Mouse (Mus musculus) heart, adult 11 months (tissue): ENCODE results near the gene Mis18a.

Source experiments
- DNase-seq: peaks from one replicate; pipeline ENCODE4 v3.0.0; 2022

Gene Mis18a

GRCm38 (mm10) chr16:90727233-90728115, at the start of gene Mis18a:
Gene Mis18a, minus strand, starts transcription at chr16:90727404.
- peak; percentile 99 for DNase-seq

DNA sequence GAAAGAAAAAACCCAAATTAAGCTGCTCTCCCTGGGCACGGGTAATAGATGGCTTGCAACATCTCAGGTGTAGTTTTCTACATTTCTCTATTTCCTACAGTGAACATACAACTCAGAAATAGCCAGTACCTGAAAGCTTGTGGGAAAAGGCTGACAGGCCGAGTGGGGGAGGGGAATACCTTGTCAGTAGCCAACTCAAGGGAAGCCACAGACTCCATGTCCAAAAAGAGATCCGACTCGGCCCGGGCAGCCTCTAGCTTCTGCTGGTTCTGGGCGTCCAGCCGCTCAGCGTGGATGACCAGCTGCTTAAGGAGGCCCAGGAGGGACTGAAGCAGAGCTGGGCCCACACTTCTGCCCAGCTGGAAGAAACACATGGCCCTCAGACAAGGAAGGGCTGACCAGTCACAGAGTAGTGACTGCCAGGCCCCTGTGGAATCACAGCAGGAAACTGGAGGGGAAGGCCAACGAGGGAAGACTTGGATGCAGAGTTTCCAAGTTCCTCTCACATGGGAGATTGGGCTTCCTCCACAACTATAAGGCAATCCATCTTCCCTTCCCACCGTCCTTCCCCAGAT, 48.8 kb upstream of the Mis18a start:
- peak; percentile 95 for DNase-seq

DNA sequence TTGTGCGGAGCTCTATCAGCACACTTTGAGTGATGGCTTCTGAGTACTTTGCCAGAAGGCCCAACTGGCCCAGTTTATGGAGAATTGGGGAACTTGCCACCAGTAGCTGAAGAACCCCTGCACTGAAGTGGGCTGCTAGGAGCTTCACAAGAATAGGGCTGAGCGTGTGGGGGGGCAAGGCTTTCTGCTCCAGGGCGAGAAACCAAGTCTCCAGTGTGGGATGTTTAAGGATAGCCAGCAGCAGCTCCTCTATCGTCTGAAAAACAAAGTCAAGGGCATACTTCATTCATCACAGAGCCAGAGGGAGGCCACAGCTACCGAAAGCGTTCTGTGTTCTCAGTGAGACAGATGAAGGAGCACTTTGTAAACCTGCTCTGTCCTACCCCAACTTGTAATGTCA, 47.4 kb upstream of the Mis18a start:
- DNase-seq: no peak

- DNase-seq: no peak
These were observed 47.0 kb upstream of the Mis18a start for GRCm38 (mm10) chr16:90774216-90774615.

GRCm38 (mm10) chr16:90766919-90767454, 39.8 kb upstream of the Mis18a start:
- DNase-seq: no peak

GRCm38 (mm10) chr16:90765195-90765877, 38.1 kb upstream of the Mis18a start:
- DNase-seq: no peak

GRCm38 (mm10) chr16:90760515-90760914, 33.3 kb upstream of the Mis18a start:
- DNase-seq: no peak

DNA sequence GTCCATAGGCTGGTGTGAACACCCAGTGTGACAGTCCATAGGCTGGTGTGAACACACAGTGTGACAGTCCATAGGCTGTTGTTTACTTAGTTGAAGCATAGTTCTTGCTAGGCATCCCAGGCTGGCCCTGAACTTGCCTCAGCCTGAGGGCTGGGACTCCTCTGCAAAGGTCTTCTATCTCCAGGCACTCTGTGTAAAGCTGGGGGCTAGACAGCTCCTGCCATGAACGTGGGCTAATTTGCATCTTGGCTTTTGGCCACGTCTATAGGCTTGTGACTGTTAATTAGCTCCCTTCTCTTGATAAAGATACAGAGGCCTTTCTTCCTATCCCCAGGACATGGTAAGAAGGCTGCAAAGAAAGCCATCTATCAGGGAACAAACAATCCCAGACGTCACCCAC, 32.1 kb upstream of the Mis18a start:
- no peak for DNase-seq

DNA sequence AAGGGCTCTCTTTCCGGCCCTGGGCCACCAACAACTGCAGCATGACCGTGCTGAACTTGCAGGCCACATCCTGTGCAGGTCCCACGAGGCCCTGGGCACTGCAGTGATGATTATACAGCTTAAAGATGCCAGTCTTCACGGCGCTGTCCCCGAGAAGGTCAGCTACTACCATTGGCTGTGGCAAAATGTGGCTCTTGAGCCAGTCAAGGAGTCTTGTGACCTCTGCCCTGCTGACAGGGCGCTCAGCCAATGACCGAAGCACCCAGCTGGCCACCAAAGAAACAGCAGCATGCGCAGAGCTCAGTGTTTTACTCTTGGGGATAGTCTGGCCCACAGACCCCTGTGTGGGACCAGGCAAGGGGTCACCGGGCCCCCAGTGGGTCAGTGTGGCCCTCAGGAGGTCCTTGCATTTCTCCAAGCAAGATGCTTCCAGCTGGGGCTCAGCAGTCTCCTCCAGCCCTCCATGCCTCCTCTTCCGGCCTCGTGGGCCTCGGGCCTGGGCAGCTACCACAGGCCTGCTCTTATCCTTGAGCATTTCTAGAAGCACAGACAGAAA, 26.3 kb upstream of the Mis18a start:
- peak; percentile 91 for DNase-seq

GRCm38 (mm10) chr16:90748169-90748568, 21.0 kb upstream of the Mis18a start:
- no peak for DNase-seq

- peak; percentile 98 for DNase-seq
These were observed 19.9 kb upstream of the Mis18a start for GRCm38 (mm10) chr16:90747143-90747542.

GRCm38 (mm10) chr16:90738092-90738956, 11.1 kb upstream of the Mis18a start, which contains the start of gene Mrap:
Gene Mrap, plus strand, starts transcription at chr16:90738207.
- DNase-seq: peak; percentile 98

DNA sequence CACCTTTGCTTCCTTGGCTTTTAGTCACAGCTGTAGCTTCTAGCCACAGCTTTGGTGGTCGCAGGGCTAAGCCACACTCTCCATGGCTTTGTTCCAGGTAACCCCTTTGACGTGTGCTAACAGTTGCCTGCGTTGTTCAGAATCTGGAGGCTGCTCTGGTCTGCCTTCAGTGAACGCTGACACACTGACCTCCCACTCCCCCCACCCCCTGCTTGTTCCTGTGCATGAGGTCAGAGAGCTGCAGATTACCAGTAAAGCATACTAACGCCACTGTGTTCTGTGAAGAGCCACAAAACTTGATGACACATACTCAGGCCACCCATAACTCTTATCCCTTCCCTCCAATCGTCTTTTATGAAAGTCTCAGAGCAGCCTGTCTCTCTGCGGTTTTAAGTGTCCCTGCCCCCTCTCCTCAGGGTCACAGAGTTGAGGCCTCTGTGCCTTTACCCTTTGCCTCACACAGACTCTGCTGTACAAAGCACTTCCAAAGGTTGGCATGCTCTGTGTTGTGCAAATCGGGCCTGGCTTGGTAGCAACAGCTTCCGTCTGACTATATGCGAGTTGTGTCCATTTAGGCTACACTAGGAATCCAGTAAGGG, 9.6 kb upstream of the Mis18a start:
- DNase-seq: no peak

DNA sequence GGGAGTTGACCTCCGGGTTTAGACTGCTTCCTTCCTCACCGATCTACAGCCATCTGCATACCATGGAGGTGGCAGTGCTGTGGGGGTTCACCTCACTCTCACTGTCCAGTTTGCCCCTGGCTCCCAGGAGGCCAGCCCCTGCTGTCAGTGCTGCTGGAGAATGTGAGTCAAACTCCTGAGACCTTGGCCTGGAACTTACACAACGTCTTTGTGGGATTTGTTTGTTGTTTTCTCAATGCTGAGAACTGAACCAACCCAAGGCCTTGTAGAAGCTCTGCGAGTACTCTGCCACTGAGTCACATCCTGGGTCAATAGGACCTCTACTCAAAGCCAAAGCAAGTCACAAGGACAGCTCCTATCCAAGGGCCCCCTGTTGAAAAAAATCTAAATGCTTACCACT, 8.4 kb upstream of the Mis18a start:
- DNase-seq: no peak

DNA sequence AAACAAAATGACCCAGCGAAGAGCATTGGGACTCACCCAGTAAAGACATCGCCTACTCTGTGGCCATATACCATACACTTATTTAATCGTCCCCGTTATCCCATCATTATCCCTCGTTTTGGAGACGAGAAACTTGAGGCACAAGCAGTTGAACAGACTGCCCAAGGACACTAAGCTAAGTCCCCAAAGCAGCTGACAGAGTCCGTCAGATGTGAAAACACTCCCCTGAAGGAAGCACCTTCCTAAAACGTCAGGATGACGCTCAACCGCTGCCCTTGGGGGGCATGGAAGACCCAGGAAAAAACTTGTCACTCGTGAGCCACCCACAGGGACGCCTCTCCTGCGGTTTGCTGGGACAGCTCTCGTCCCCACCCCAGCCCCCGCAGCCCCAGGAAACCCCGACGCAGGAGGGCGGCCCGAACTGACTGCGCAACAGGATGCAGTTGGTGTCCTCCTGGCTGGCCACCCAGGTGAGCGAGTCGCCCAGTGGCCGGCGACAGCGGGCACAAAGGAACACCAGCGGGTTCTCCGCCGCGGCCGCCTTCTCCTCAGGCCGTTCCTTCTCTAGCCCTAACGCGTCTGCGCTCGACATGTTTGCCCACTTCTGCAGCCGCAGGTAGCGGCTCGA, 490 bp downstream of the Mis18a start:
- no peak for DNase-seq

- peak; percentile 54 for DNase-seq
These were observed 3.2 kb downstream of the Mis18a start for GRCm38 (mm10) chr16:90724051-90724450.

DNA sequence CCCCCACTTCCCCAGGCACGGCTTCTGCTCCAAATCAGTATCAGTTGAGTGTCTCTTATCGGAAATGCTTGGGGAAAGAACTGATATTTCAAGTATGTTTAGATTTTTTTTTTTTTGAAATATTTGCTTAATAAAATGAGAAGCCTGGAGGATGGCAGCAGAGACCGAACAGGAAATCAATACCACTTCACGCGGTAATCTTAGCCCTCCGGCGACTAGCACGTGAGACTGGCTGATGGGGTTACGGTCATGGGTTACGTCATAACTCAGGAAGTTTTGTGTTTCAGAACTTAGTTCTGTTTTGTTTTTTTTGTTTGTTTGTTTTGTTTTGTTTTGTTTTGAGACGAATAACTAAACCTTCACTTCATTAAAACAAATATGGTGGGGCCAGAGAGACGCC, 16.9 kb downstream of the Mis18a start:
- DNase-seq: no peak

- peak; percentile 95 for DNase-seq
These were observed 17.4 kb downstream of the Mis18a start for GRCm38 (mm10) chr16:90709711-90710289.

DNA sequence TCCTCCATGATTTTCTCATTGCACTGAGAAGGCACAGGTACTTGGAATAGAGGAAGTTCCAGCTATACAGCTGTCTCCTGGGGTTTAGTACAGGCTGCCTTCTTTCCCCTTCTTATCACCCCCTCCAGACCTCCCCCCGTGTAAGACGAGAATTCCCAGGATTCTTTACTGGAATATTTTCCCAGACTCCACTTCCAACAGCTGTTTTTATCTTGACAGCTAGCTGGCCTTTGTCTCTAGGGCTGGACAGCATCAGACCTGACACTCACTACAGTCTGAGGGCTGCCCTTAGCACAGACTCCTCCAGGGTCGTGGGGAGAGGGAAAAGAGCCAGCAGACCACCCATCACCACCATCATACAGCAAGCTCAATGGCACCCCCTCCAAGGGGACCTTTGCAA, 20.9 kb downstream of the Mis18a start:
- DNase-seq: peak; percentile 96

GRCm38 (mm10) chr16:90704161-90704825, 22.9 kb downstream of the Mis18a start:
- DNase-seq: peak; percentile 95
